Mouse (Mus musculus) heart, embryonic 11.5 days (tissue): ENCODE data around the gene Abr. TPM values are rescaled to one million over a fixed set of nuclear protein-coding genes. Genes with fewer than 3 reads are reported as not detected.

Experiments
- ATAC-seq: fragments of 200-750 bp; cut with Nextera tagmentation; replicated peaks from 2 replicates; pipeline ENCODE4 v1.8.0; 2017; ENCODE audit warnings: moderate library complexity; ENCODE audit not compliant: insufficient number of reproducible peaks, low FRiP score, low TSS enrichment
- H3K27ac ChIP-seq: fragments of 300-500 bp; sonication (generic); 2 replicates; pipeline ENCODE4 v1.5.1; 2014; ENCODE audit warnings: mild to moderate bottlenecking, low read depth, low read length
- H3K27me3 ChIP-seq: fragments of 300-500 bp; sonication (generic); 2 replicates; pipeline ENCODE4 v1.6.1; 2014; ENCODE audit warnings: mild to moderate bottlenecking, low read length, mixed read lengths; ENCODE audit not compliant: control insufficient read depth, insufficient read depth
- H3K36me3 ChIP-seq: fragments of 300-500 bp; sonication (generic); 2 replicates; pipeline ENCODE4 v1.6.1; 2014; ENCODE audit warnings: mild to moderate bottlenecking, low read length, moderate library complexity, mixed read lengths; ENCODE audit not compliant: control insufficient read depth, insufficient read depth
- H3K4me1 ChIP-seq: fragments of 300-500 bp; sonication (generic); 2 replicates; pipeline ENCODE4 v1.6.1; 2014; ENCODE audit warnings: low read length; ENCODE audit not compliant: control insufficient read depth, insufficient read depth
- H3K4me2 ChIP-seq: fragments of 300-500 bp; sonication (generic); 2 replicates; pipeline ENCODE4 v1.6.1; 2014; ENCODE audit warnings: mild to moderate bottlenecking, moderate library complexity
- H3K4me3 ChIP-seq: fragments of 300-500 bp; sonication (generic); 2 replicates; pipeline ENCODE4 v1.5.1; 2014; ENCODE audit warnings: low read depth, low read length
- H3K9ac ChIP-seq: fragments of 300-500 bp; sonication (generic); 2 replicates; pipeline ENCODE4 v1.6.1; 2014; ENCODE audit warnings: mild to moderate bottlenecking, low read depth, low read length, moderate library complexity
- H3K9me3 ChIP-seq: fragments of 300-500 bp; sonication (generic); replicated peaks from 2 replicates; pipeline ENCODE4 v1.6.1; 2016; ENCODE audit warnings: low read length; ENCODE audit not compliant: control insufficient read depth
- WGBS: fragments of 180-500 bp; shearing (Covaris S2); extraction: QIAGEN DNeasy Blood & Tissue Kit; methylation state at CpG from one replicate; pipeline ENCODE4 v1.1.7; 2014; ENCODE audit not compliant: insufficient replicate concordance; 5-methylcytosine and 5-hydroxymethylcytosine counted together
- polyA plus RNA-seq: library from polyadenylated mRNA; unstranded; fragments of >200 nt; fragmentation: Nextera tagmentation; extraction: Ambion mirVana; gene quantifications from 2 replicates; pipeline ENCODE4 v1.2.1, GENCODE M21; 2014

Gene Abr
- polyA plus RNA-seq, 1 experiment from 2014 or later = 22.9 TPM

- whole genome bisulfite sequencing = 81% methylated on average over 4 of the region's 4 CpGs
Measured at GRCm38 (mm10) chr11:76525646-76526351, 96.3 kb downstream of the Abr start.

GRCm38 (mm10) chr11:76524947-76525346 is 97.2 kb downstream of the Abr start:
- Histone ChIP-seq H3K27me3 (no peaks in the 10 kb centered on the region), H3K4me2 (no peak overlapping the region), H3K27ac (no peak overlapping the region), H3K9me3 (no peaks in the 10 kb centered on the region), H3K36me3 (no peaks in the 10 kb centered on the region), H3K4me1 (peaks cover 18% of the 10 kb centered on the region), H3K4me3 (no peak overlapping the region), H3K9ac (no peak overlapping the region)
- no peak for ATAC-seq
- 18% methylated on average over 8 of the region's 8 CpGs for WGBS

More at GRCm38 (mm10) chr11:76525646-76526351, 96.3 kb downstream of the Abr start:
- H3K36me3 ChIP-seq = no peaks in the 10 kb centered on the region
- no peaks in the 10 kb centered on the region for H3K9me3 ChIP-seq
- no peak overlapping the region for H3K9ac ChIP-seq
- H3K27me3 ChIP-seq = no peaks in the 10 kb centered on the region
- H3K27ac ChIP-seq = no peak overlapping the region
- ATAC-seq = no peak
- H3K4me1 ChIP-seq = peaks cover 18% of the 10 kb centered on the region
- no peak overlapping the region for H3K4me2 ChIP-seq
- H3K4me3 ChIP-seq = no peak overlapping the region

- Histone ChIP-seq H3K27me3 (no peaks in the 10 kb centered on the region), H3K36me3 (no peaks in the 10 kb centered on the region), H3K27ac (no peak overlapping the region), H3K4me1 (peaks cover 12% of the 10 kb centered on the region), H3K4me2 (no peak overlapping the region), H3K9me3 (no peaks in the 10 kb centered on the region), H3K4me3 (no peak overlapping the region), H3K9ac (no peak overlapping the region)
- 43% methylated on average over 4 of the region's 4 CpGs for WGBS
- ATAC-seq = no peak
Measured at GRCm38 (mm10) chr11:76523356-76523755, 98.8 kb downstream of the Abr start.

- WGBS = 85% methylated on average over 6 of the region's 6 CpGs
- H3K4me1 ChIP-seq = peaks cover 12% of the 10 kb centered on the region
- H3K36me3 ChIP-seq = no peaks in the 10 kb centered on the region
- no peaks in the 10 kb centered on the region for H3K9me3 ChIP-seq
- no peak overlapping the region for H3K9ac ChIP-seq
- H3K4me2 ChIP-seq = no peak overlapping the region
- no peak overlapping the region for H3K27ac ChIP-seq
- H3K4me3 ChIP-seq = no peak overlapping the region
- no peak for ATAC-seq
- H3K27me3 ChIP-seq = no peaks in the 10 kb centered on the region
Measured at GRCm38 (mm10) chr11:76520889-76521288, 101.2 kb downstream of the Abr start.

GRCm38 (mm10) chr11:76518613-76519012 is 103.5 kb downstream of the Abr start:
- WGBS = 70% methylated on average over 5 of the region's 5 CpGs
- H3K4me2 ChIP-seq = no peak overlapping the region
- ATAC-seq = no peak

GRCm38 (mm10) chr11:76518125-76518524 is 104.0 kb downstream of the Abr start:
- Histone ChIP-seq H3K9me3 (no peaks in the 10 kb centered on the region), H3K4me3 (no peak overlapping the region)
- WGBS = 81% methylated on average over 4 of the region's 4 CpGs

More at GRCm38 (mm10) chr11:76518613-76519012, 103.5 kb downstream of the Abr start:
- Histone ChIP-seq H3K4me3 (no peak overlapping the region), H3K27me3 (no peaks in the 10 kb centered on the region), H3K27ac (no peak overlapping the region), H3K9ac (no peak overlapping the region), H3K4me1 (peaks cover 21% of the 10 kb centered on the region), H3K36me3 (no peaks in the 10 kb centered on the region), H3K9me3 (no peaks in the 10 kb centered on the region)

GRCm38 (mm10) chr11:76516951-76517350 is 105.2 kb downstream of the Abr start:
- peaks cover 11% of the 10 kb centered on the region for H3K4me1 ChIP-seq
- no peaks in the 10 kb centered on the region for H3K36me3 ChIP-seq
- ATAC-seq = no peak
- H3K27me3 ChIP-seq = no peaks in the 10 kb centered on the region
- H3K4me2 ChIP-seq = no peak overlapping the region
- H3K27ac ChIP-seq = no peak overlapping the region
- H3K9ac ChIP-seq = no peak overlapping the region
- H3K9me3 ChIP-seq = no peaks in the 10 kb centered on the region
- no peak overlapping the region for H3K4me3 ChIP-seq
- whole genome bisulfite sequencing = 65% methylated on average over 3 of the region's 3 CpGs

More at GRCm38 (mm10) chr11:76518125-76518524, 104.0 kb downstream of the Abr start:
- Histone ChIP-seq H3K4me1 (peaks cover 16% of the 10 kb centered on the region), H3K27ac (no peak overlapping the region), H3K9ac (no peak overlapping the region), H3K36me3 (no peaks in the 10 kb centered on the region), H3K27me3 (no peaks in the 10 kb centered on the region), H3K4me2 (no peak overlapping the region)
- no peak for ATAC-seq

GRCm38 (mm10) chr11:76515123-76515522 is 107.0 kb downstream of the Abr start:
- Histone ChIP-seq H3K27me3 (no peaks in the 10 kb centered on the region), H3K9ac (no peak overlapping the region), H3K4me3 (no peak overlapping the region), H3K4me2 (no peak overlapping the region), H3K36me3 (no peaks in the 10 kb centered on the region), H3K27ac (peak overlapping the region; percentile 32; the same call in 1 of the 2 replicates), H3K9me3 (no peaks in the 10 kb centered on the region), H3K4me1 (peaks cover 14% of the 10 kb centered on the region)
- WGBS = 47% methylated on average over 11 of the region's 11 CpGs
- ATAC-seq = no peak

- no peak overlapping the region for H3K27ac ChIP-seq
- H3K27me3 ChIP-seq = no peaks in the 10 kb centered on the region
- 52% methylated on average over 4 of the region's 4 CpGs for WGBS
- no peak overlapping the region for H3K4me2 ChIP-seq
- H3K4me1 ChIP-seq = peaks cover 14% of the 10 kb centered on the region
- H3K9me3 ChIP-seq = no peaks in the 10 kb centered on the region
- no peaks in the 10 kb centered on the region for H3K36me3 ChIP-seq
- H3K9ac ChIP-seq = no peak overlapping the region
- no peak for ATAC-seq
- H3K4me3 ChIP-seq = no peak overlapping the region
Measured at GRCm38 (mm10) chr11:76510977-76511376, 111.1 kb downstream of the Abr start.
